Comparison of ENCODE assay signal across 22 mouse cellular contexts in the genomic region with DNA sequence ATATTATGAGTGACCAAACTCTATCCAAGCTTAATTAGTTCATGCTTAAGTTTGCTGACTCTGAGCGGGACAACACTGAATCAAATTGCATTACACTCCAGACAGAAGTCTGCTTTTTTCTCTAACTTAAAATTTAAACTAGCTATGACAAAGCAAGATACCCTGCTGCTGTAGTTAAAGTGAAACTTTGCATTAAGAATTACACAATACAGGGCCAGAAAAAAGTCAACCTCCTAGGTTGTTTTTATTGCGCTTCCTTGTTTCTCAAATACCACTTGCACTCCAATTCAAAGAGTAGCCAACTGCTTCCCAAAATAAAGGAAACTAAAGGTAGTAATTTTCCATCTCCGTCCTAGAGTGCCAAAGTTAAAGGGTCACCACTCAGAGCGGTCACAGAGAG.
"Had no signal": no experiment of that assay in that cellular context is flagged by ENCODE, and none has a peak within 500 bp of the region (broad histone marks: within the 10 kb centered on the region; RNA-seq: fewer than 3 reads in every experiment).

No protein-coding gene starts in this region.

- H3K9ac ChIP-seq: heart, embryonic 13.5 days; heart, embryonic 15.5 days; hindbrain, embryonic 12.5 days; hindbrain, embryonic 15.5 days; limb, embryonic 13.5 days; limb, embryonic 15.5 days; liver, embryonic 12.5 days; liver, embryonic 14.5 days had no signal

- DNase-seq: gastrocnemius, postnatal 25 days; heart, adult 11 months; heart, adult 2 months; heart, postnatal 14 days; heart, postnatal 36 days; kidney, adult 11 months; kidney, postnatal 10 days; kidney, postnatal 36 days; layer of hippocampus, adult 9-11 months; layer of hippocampus, postnatal 36 days; left cerebral cortex, postnatal 4 days had no signal

- H3K27ac ChIP-seq: heart, adult 2 months; heart, embryonic 13.5 days; heart, embryonic 15.5 days; hindbrain, embryonic 12.5 days; hindbrain, embryonic 15.5 days; hindbrain, postnatal 0 days; limb, embryonic 13.5 days; limb, embryonic 15.5 days; liver, embryonic 12.5 days; liver, embryonic 14.5 days had no signal

- H3K9me3 ChIP-seq: heart, embryonic 13.5 days; heart, embryonic 15.5 days; hindbrain, embryonic 12.5 days; hindbrain, embryonic 15.5 days; limb, embryonic 13.5 days; limb, embryonic 15.5 days; liver, embryonic 12.5 days had no signal

- H3K4me3 ChIP-seq: heart, adult 2 months; heart, embryonic 13.5 days; heart, embryonic 15.5 days; hindbrain, embryonic 12.5 days; hindbrain, embryonic 15.5 days; limb, embryonic 13.5 days; limb, embryonic 15.5 days; liver, embryonic 12.5 days had no signal

- ATAC-seq: hindbrain, postnatal 0 days; intestine, embryonic 16.5 days; liver, embryonic 12.5 days had no signal

- H3K4me2 ChIP-seq: heart, embryonic 11.5 days; heart, embryonic 13.5 days; heart, embryonic 15.5 days; hindbrain, embryonic 12.5 days; hindbrain, embryonic 15.5 days; limb, embryonic 13.5 days; limb, embryonic 15.5 days; liver, embryonic 12.5 days had no signal

- H3K4me1 ChIP-seq: hindbrain, embryonic 12.5 days; hindbrain, embryonic 15.5 days; limb, embryonic 15.5 days; liver, embryonic 12.5 days had no signal

- H3K27me3 ChIP-seq: heart, embryonic 13.5 days; heart, embryonic 15.5 days; hindbrain, embryonic 12.5 days; hindbrain, embryonic 15.5 days; limb, embryonic 13.5 days; limb, embryonic 15.5 days; liver, embryonic 12.5 days had no signal

- H3K36me3 ChIP-seq: heart, embryonic 13.5 days; heart, embryonic 15.5 days; hindbrain, embryonic 12.5 days; hindbrain, embryonic 15.5 days; limb, embryonic 13.5 days; limb, embryonic 15.5 days; liver, embryonic 12.5 days had no signal
